Comparison of ENCODE assay signal across 8 mouse cellular contexts in the genomic region with DNA sequence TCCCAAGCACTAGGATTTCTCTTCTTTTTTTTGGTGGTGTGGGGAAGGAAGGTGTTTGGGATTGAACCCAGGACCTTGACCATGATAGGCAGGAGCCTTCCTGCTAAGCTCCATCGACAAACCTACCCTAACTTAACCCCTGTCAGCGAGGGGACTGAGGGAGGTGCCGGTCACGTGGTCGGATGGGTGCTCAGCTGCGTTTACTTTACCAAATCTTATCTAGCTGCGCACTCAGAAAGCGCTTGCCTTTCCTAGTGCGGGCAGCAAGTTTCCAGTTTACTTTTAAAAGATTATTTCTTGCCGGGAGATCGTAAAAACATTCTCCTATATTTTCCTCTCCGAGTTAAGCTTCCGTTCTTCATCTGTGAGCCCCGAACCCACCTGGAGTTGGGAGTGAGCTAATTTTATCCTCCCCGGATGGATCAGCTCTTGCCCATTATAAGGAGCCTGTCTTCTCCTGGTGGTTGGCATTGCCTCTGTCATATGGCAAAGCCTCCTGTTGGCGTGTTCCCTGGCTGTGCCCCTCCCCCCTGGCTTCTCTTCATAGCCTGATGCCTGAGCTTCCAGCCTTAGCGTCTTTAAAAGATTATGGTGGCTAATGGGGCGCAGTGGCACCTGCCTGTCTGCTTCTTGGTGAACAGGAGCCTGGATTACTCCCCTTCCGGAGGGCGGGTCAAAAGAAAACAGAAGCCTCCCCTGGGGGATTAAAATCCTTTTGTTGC. TPM values are rescaled to one million over a fixed set of nuclear protein-coding genes. Genes with fewer than 3 reads are reported as not detected.
DNase-seq lines count a peak whose midpoint lies in the region.

No protein-coding gene starts in this region.

- H3K4me1 ChIP-seq in limb, embryonic 10.5 days = peaks cover 7% of the 10 kb centered on the region

- H3K27me3 ChIP-seq in limb, embryonic 10.5 days (ENCODE audit: low read depth, poor library complexity, severe bottlenecking) = no peaks in the 10 kb centered on the region

- WGBS in limb, embryonic 10.5 days = 31% methylated on average over 20 of the region's 20 CpGs

- no peak overlapping the region for H3K27ac ChIP-seq in limb, embryonic 10.5 days

- peak; percentile 37 to 68 for DNase-seq in adrenal gland, postnatal 36 days
- DNase-seq in adrenal gland, postnatal 25 days = no peak
- peak; percentile 32 for DNase-seq in right cerebral cortex, adult 18-20 months
- DNase-seq in right cerebral cortex, postnatal 36 days (ENCODE audit: low spot score in 2 of 2) = no peak
- peak; percentile 46 for DNase-seq in heart, adult 8-10 months (ENCODE audit: low spot score)
- DNase-seq in limb, embryonic 10.5 days (ENCODE audit: low spot score) = no peak
- peak; percentile 57 for DNase-seq in right cerebral cortex, postnatal 4 days
- DNase-seq in gastrocnemius, postnatal 4 days (ENCODE audit: low spot score in 2 of 2) = no peak

- H3K9me3 ChIP-seq in limb, embryonic 10.5 days (replicated peaks) = no peaks in the 10 kb centered on the region

- no peaks in the 10 kb centered on the region for H3K36me3 ChIP-seq in limb, embryonic 10.5 days

- H3K4me3 ChIP-seq in limb, embryonic 10.5 days = 0 out of 2 replicates have a peak overlapping the region, but pooled peaks have one; percentile 14

RNA-seq across cellular contexts. Expression of a gene that starts 17.7 kb away (rescaled TPM):
- 100 to 1,000 TPM; 155 to 170 TPM for total RNA-seq in adrenal gland, postnatal 36 days (2021)
- 157 and 167 TPM in 2 replicates for total RNA-seq in adrenal gland, postnatal 25 days (2021)
- total RNA-seq in heart, adult 8-10 months (2022) = 100 to 1,000 TPM in 2 of 4 experiments, 10 to 100 TPM in 2; 91.9 to 122 (median 99.2) TPM
- 8.8 and 9.4 TPM in 2 replicates for polyA plus RNA-seq in limb, embryonic 10.5 days (2016; fragmentation: Nextera tagmentation; extraction: Ambion mirVana)
- 10 to 100 TPM; 73.8 to 77.6 TPM for total RNA-seq in gastrocnemius, postnatal 4 days (2021)

RNA-seq across cellular contexts. Expression of a gene that starts 35.2 kb away (rescaled TPM):
- total RNA-seq in adrenal gland, postnatal 36 days (2021) = 10 to 100 TPM in 1 of 2 experiments, 1 to 10 TPM in 1; 7.5 to 11.4 TPM
- total RNA-seq in adrenal gland, postnatal 25 days (2021) = 10.0 and 12.0 TPM in 2 replicates
- total RNA-seq in heart, adult 8-10 months (2022) = 10 to 100 TPM in 2 of 4 experiments, 1 to 10 TPM in 2; 6.4 to 13.5 (median 9.1) TPM
- 7.6 and 13.2 TPM in 2 replicates for polyA plus RNA-seq in limb, embryonic 10.5 days (2016; fragmentation: Nextera tagmentation; extraction: Ambion mirVana)
- 10 to 100 TPM; 16.7 to 18.1 TPM for total RNA-seq in gastrocnemius, postnatal 4 days (2021)

RNA-seq across cellular contexts. Expression of a gene that starts 51.7 kb away (rescaled TPM):
- 10 to 100 TPM; 81.4 to 94.8 TPM for total RNA-seq in adrenal gland, postnatal 36 days (2021)
- total RNA-seq in adrenal gland, postnatal 25 days (2021) = 92.6 and 109 TPM in 2 replicates
- total RNA-seq in heart, adult 8-10 months (2022) = 10 to 100 TPM; 61.2 to 66.5 (median 62.8) TPM
- 19.7 and 23.1 TPM in 2 replicates for polyA plus RNA-seq in limb, embryonic 10.5 days (2016; fragmentation: Nextera tagmentation; extraction: Ambion mirVana)
- 10 to 100 TPM; 87.2 to 91.1 TPM for total RNA-seq in gastrocnemius, postnatal 4 days (2021)

Comparison
In these comparisons a context has a peak if more than half of its experiments do, and no peak if none do; other contexts are left out.
1. DNase-seq: peak in adrenal gland, postnatal 36 days (2 of 2), right cerebral cortex, adult 18-20 months (single experiment), heart, adult 8-10 months (single experiment) and right cerebral cortex, postnatal 4 days (single experiment); none in adrenal gland, postnatal 25 days (single experiment), right cerebral cortex, postnatal 36 days (0 of 2), limb, embryonic 10.5 days (single experiment) and gastrocnemius, postnatal 4 days (0 of 2).